Mouse (Mus musculus): Measurements from ENCODE around the gene Eea1.

- TF ChIP-seq CTCF (conservative IDR thresholded peaks at IDR 0.05; ENCODE audit: low read length) (no peak), NANOG (IDR thresholded peaks at IDR 0.05; ENCODE audit: borderline replicate concordance, low read length) (no peak), POU5F1 (IDR thresholded peaks at IDR 0.05; ENCODE audit: borderline replicate concordance, low read length) (no peak)
These were observed 93.7 kb downstream of the Eea1 start for GRCm38 (mm10) chr10:96034106-96034505.
